Mouse (Mus musculus) embryonic facial prominence, embryonic 11.5 days (tissue): ENCODE results near the gene Parg. TPM values are rescaled to one million over a fixed set of nuclear protein-coding genes. Genes with fewer than 3 reads are reported as not detected.

Experiments
- ATAC-seq: fragments of 200-750 bp; cut with Nextera tagmentation; replicated peaks from 2 replicates; pipeline ENCODE4 v1.8.0; 2017; ENCODE audit warnings: low read depth; ENCODE audit not compliant: insufficient number of reproducible peaks, low FRiP score, low TSS enrichment
- DNase-seq: peaks from one replicate; pipeline ENCODE4 v3.0.0-alpha.2; 2015; ENCODE audit warnings: low spot score
- H3K27ac ChIP-seq: fragments of 300-500 bp; sonication (generic); replicated peaks from 2 replicates; pipeline ENCODE4 v1.5.1; 2014; ENCODE audit warnings: mild to moderate bottlenecking, low read depth, low read length, control low read depth
- H3K27me3 ChIP-seq: fragments of 300-500 bp; sonication (generic); 2 replicates; pipeline ENCODE4 v1.6.1; 2014; ENCODE audit warnings: mild to moderate bottlenecking, low read length, moderate library complexity, mixed read lengths; ENCODE audit not compliant: control insufficient read depth, insufficient read depth
- H3K36me3 ChIP-seq: fragments of 300-500 bp; sonication (generic); replicated peaks from 2 replicates; pipeline ENCODE4 v1.6.1; 2014; ENCODE audit warnings: low read depth, mild to moderate bottlenecking, low read length, moderate library complexity, mixed read lengths; ENCODE audit not compliant: control insufficient read depth, insufficient read depth
- H3K4me1 ChIP-seq: fragments of 300-500 bp; sonication (generic); 2 replicates; pipeline ENCODE4 v1.6.1; 2014; ENCODE audit warnings: low read length, mixed read lengths; ENCODE audit not compliant: control insufficient read depth, insufficient read depth
- H3K4me2 ChIP-seq: fragments of 300-500 bp; sonication (generic); 2 replicates; pipeline ENCODE4 v1.6.1; 2014; ENCODE audit warnings: low read depth, mild to moderate bottlenecking, control low read depth, low read length, moderate library complexity
- H3K4me3 ChIP-seq: fragments of 300-500 bp; sonication (generic); 2 replicates; pipeline ENCODE4 v1.5.1; 2014; ENCODE audit warnings: low read depth, low read length, control low read depth
- H3K9ac ChIP-seq: fragments of 300-500 bp; sonication (generic); replicated peaks from 2 replicates; pipeline ENCODE4 v1.6.1; 2014; ENCODE audit warnings: mild to moderate bottlenecking, control low read depth, low read length
- H3K9me3 ChIP-seq: fragments of 300-500 bp; sonication (generic); replicated peaks from 2 replicates; pipeline ENCODE4 v1.6.1; 2016; ENCODE audit warnings: mild to moderate bottlenecking, low read length, inconsistent platforms, mixed read lengths; ENCODE audit not compliant: control insufficient read depth
- WGBS: fragments of 180-500 bp; shearing (Covaris S2); extraction: QIAGEN DNeasy Blood & Tissue Kit; methylation state at CpG from one replicate; pipeline ENCODE4 v1.1.7; 2014; 5-methylcytosine and 5-hydroxymethylcytosine counted together
- polyA plus RNA-seq: library from polyadenylated mRNA; unstranded; fragments of >200 nt; fragmentation: Nextera tagmentation; extraction: Ambion mirVana; gene quantifications from 2 replicates; pipeline ENCODE4 v1.2.1, GENCODE M21; 2014

Gene Parg
- polyA plus RNA-seq, 1 experiment from 2014 or later: 81.7 TPM

- WGBS: 53% methylated on average over 2 of the region's 2 CpGs
- H3K9ac ChIP-seq: no peak overlapping the region
- no peak overlapping the region for H3K27ac ChIP-seq
- H3K27me3 ChIP-seq: no peaks in the 10 kb centered on the region
- no peak for DNase-seq
- H3K4me1 ChIP-seq: no peaks in the 10 kb centered on the region
- no peaks in the 10 kb centered on the region; the same call in 1 of the 2 replicates for H3K36me3 ChIP-seq
- no peak for ATAC-seq
- H3K9me3 ChIP-seq: no peaks in the 10 kb centered on the region
- no peak overlapping the region for H3K4me2 ChIP-seq
- H3K4me3 ChIP-seq: no peak overlapping the region
Measured at GRCm38 (mm10) chr14:32246019-32246418, 44.3 kb downstream of the Parg start.

DNA sequence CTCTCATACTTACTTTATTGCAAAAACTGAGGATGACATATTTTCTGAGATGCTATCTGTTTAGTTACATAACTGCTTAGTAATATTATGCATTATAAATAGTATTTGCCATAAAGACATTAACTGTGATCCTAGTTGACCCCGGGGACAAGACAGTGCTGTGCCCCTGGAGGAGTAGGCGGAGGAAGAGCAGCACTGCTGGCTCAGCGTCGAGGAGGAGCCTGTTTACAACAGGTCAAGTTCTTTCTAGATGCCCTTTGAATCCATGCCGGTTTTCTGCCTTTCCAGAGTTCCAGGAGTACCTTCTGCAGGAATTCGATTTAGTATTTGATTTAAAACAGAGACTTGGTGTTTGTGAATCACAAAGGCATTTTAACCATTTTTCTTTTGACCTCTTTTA lies 47.9 kb downstream of the Parg start:
- H3K4me2 ChIP-seq: no peak overlapping the region
- H3K36me3 ChIP-seq: no peaks in the 10 kb centered on the region; the same call in 1 of the 2 replicates
- DNase-seq: no peak
- H3K27ac ChIP-seq: no peak overlapping the region
- no peak for ATAC-seq
- no peaks in the 10 kb centered on the region for H3K4me1 ChIP-seq
- H3K27me3 ChIP-seq: no peaks in the 10 kb centered on the region
- H3K9me3 ChIP-seq: no peaks in the 10 kb centered on the region
- no peak overlapping the region for H3K4me3 ChIP-seq
- H3K9ac ChIP-seq: no peak overlapping the region
- WGBS: 89% methylated on average over 6 of the region's 6 CpGs

- no peak for ATAC-seq
- Histone ChIP-seq H3K9me3 (no peaks in the 10 kb centered on the region), H3K27me3 (no peaks in the 10 kb centered on the region), H3K4me3 (no peak overlapping the region), H3K36me3 (no peaks in the 10 kb centered on the region; the same call in 1 of the 2 replicates), H3K9ac (no peak overlapping the region), H3K4me1 (no peaks in the 10 kb centered on the region), H3K27ac (no peak overlapping the region), H3K4me2 (no peak overlapping the region)
- 79% methylated on average over 6 of the region's 6 CpGs for WGBS
- DNase-seq: no peak
Measured at GRCm38 (mm10) chr14:32260830-32261229, 59.1 kb downstream of the Parg start.

GRCm38 (mm10) chr14:32261741-32262140 lies 60.0 kb downstream of the Parg start:
- no peak for ATAC-seq
- DNase-seq: no peak
- 86% methylated on average over 2 of the region's 2 CpGs for WGBS

DNA sequence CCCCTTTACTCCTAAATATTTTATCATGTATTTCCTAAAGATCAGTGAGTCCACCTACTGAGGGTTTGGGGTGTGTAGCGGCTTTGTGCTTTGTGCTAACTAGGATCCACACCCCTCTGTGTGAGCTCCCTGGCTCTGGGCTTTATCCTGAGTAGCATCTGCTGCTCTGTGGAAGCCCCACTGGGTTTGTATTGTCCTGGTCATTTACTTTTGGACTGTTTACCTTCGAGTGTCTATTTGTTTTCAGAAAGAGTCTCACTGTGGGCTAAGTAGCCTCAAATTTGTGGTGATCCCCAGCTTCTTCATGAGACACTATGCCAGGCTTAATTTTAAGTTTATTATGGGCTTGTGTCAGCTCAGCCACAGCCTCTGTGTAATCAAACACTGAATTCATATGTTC lies 67.2 kb downstream of the Parg start:
- Histone ChIP-seq H3K4me3 (no peak overlapping the region), H3K27ac (no peak overlapping the region), H3K9me3 (no peaks in the 10 kb centered on the region), H3K4me1 (no peaks in the 10 kb centered on the region), H3K36me3 (no peaks in the 10 kb centered on the region; the same call in 1 of the 2 replicates), H3K27me3 (no peaks in the 10 kb centered on the region), H3K9ac (no peak overlapping the region), H3K4me2 (no peak overlapping the region)
- WGBS: 63% methylated on average over 2 of the region's 2 CpGs
- DNase-seq (no peak), ATAC-seq (no peak)

More at GRCm38 (mm10) chr14:32261741-32262140, 60.0 kb downstream of the Parg start:
- H3K9me3 ChIP-seq: no peaks in the 10 kb centered on the region
- no peaks in the 10 kb centered on the region; the same call in 1 of the 2 replicates for H3K36me3 ChIP-seq
- no peak overlapping the region for H3K4me3 ChIP-seq
- no peak overlapping the region for H3K27ac ChIP-seq
- no peaks in the 10 kb centered on the region for H3K4me1 ChIP-seq
- H3K27me3 ChIP-seq: no peaks in the 10 kb centered on the region
- no peak overlapping the region for H3K4me2 ChIP-seq
- H3K9ac ChIP-seq: no peak overlapping the region

- Histone ChIP-seq H3K36me3 (no peaks in the 10 kb centered on the region), H3K4me2 (no peak overlapping the region), H3K27me3 (no peaks in the 10 kb centered on the region), H3K27ac (no peak overlapping the region), H3K4me1 (no peaks in the 10 kb centered on the region), H3K4me3 (no peak overlapping the region), H3K9me3 (no peaks in the 10 kb centered on the region), H3K9ac (no peak overlapping the region)
- WGBS: 92% methylated on average over 4 of the region's 4 CpGs
- ATAC-seq (no peak), DNase-seq (no peak)
Measured at GRCm38 (mm10) chr14:32269589-32269988, 67.8 kb downstream of the Parg start.

GRCm38 (mm10) chr14:32301622-32302021 lies 99.9 kb downstream of the Parg start:
- Histone ChIP-seq H3K36me3 (no peaks in the 10 kb centered on the region), H3K9ac (no peak overlapping the region), H3K9me3 (no peaks in the 10 kb centered on the region), H3K4me2 (no peak overlapping the region), H3K4me1 (no peaks in the 10 kb centered on the region), H3K27ac (no peak overlapping the region), H3K4me3 (no peak overlapping the region), H3K27me3 (no peaks in the 10 kb centered on the region)
- WGBS: 42% methylated on average over 12 of the region's 12 CpGs
- DNase-seq (peak; percentile 14), ATAC-seq (no peak)

- 91% methylated on average over 7 of the region's 7 CpGs for WGBS
- H3K4me3 ChIP-seq: no peak overlapping the region
- no peak for ATAC-seq
- no peak overlapping the region for H3K4me2 ChIP-seq
- no peaks in the 10 kb centered on the region for H3K36me3 ChIP-seq
- no peaks in the 10 kb centered on the region for H3K27me3 ChIP-seq
- no peak overlapping the region for H3K9ac ChIP-seq
- H3K27ac ChIP-seq: no peak overlapping the region
- DNase-seq: no peak
- H3K4me1 ChIP-seq: no peaks in the 10 kb centered on the region
- H3K9me3 ChIP-seq: no peaks in the 10 kb centered on the region
Measured at GRCm38 (mm10) chr14:32302423-32302822, 100.7 kb downstream of the Parg start.
